Mouse (Mus musculus): Measurements from ENCODE around the gene Slc29a4. TPM values are rescaled to one million over a fixed set of nuclear protein-coding genes. Genes with fewer than 3 reads are reported as not detected.

The Slc29a4 gene
- polyA plus RNA-seq, 1 experiment from 2014 or later: 1.3 TPM

Other genes with a start within 250 kb of the Slc29a4 start
- 11.7 and 11.9 TPM in 2 replicates for gene Ap5z1, start 228.6 kb upstream of the Slc29a4 start, polyA plus RNA-seq (2014; fragmentation: Nextera tagmentation; extraction: Ambion mirVana)
- 0.19 TPM in 1 of 2 replicates, not detected in the other for gene Papolb, start 162.4 kb upstream of the Slc29a4 start, polyA plus RNA-seq (2014; fragmentation: Nextera tagmentation; extraction: Ambion mirVana)
- gene Radil, start 141.4 kb upstream of the Slc29a4 start, polyA plus RNA-seq (2014; fragmentation: Nextera tagmentation; extraction: Ambion mirVana): 1.1 and 1.2 TPM in 2 replicates
- 20.2 and 23.0 TPM in 2 replicates for gene Mmd2, start 83.7 kb upstream of the Slc29a4 start, polyA plus RNA-seq (2014; fragmentation: Nextera tagmentation; extraction: Ambion mirVana)
- 52.7 and 56.3 TPM in 2 replicates for gene Wipi2, start 64.8 kb upstream of the Slc29a4 start, polyA plus RNA-seq (2014; fragmentation: Nextera tagmentation; extraction: Ambion mirVana)
- gene Tnrc18, start 125.2 kb downstream of the Slc29a4 start, polyA plus RNA-seq (2014; fragmentation: Nextera tagmentation; extraction: Ambion mirVana): 10.9 and 11.1 TPM in 2 replicates
- gene Fbxl18, start 202.9 kb downstream of the Slc29a4 start, polyA plus RNA-seq (2014; fragmentation: Nextera tagmentation; extraction: Ambion mirVana): 6.7 TPM in 2 replicates
- 11,958 and 12,749 TPM in 2 replicates for gene Actb, start 214.2 kb downstream of the Slc29a4 start, polyA plus RNA-seq (2014; fragmentation: Nextera tagmentation; extraction: Ambion mirVana)

Measured in liver, embryonic 11.5 days (tissue).